Mouse (Mus musculus) brain, embryonic 14.5 days (tissue): ENCODE results near the gene Fkbpl. TPM values are rescaled to one million over a fixed set of nuclear protein-coding genes. Genes with fewer than 3 reads are reported as not detected.

ENCODE experiments used
- DNase-seq: peaks from one replicate; pipeline ENCODE4 v3.0.0-alpha.2; 2011; ENCODE audit warnings: low read depth
- CTCF ChIP-seq: fragments of 200-500 bp; IDR thresholded peaks from 2 replicates; pipeline ENCODE4 v1.5.1; 2012; ENCODE audit warnings: inconsistent platforms, mild to moderate bottlenecking, moderate library complexity, borderline replicate concordance; ENCODE audit not compliant: insufficient read depth, insufficient read length; ENCODE audit errors: extremely low read depth
- POLR2A ChIP-seq: fragments of 200-500 bp; IDR thresholded peaks from 2 replicates; pipeline ENCODE4 v1.6.1; 2012; ENCODE audit warnings: mild to moderate bottlenecking, inconsistent platforms, borderline replicate concordance; ENCODE audit not compliant: poor library complexity, insufficient read depth, insufficient read length, severe bottlenecking; ENCODE audit errors: extremely low read depth
- polyA plus RNA-seq: library from polyadenylated mRNA; depleted of rRNA; stranded (reverse); fragments of >200 nt; gene quantifications from 2 replicates; pipeline ENCODE4 v1.2.3, GENCODE M21; 2012

The Fkbpl gene
- polyA plus RNA-seq, 1 experiment, result 6.8 TPM

DNA sequence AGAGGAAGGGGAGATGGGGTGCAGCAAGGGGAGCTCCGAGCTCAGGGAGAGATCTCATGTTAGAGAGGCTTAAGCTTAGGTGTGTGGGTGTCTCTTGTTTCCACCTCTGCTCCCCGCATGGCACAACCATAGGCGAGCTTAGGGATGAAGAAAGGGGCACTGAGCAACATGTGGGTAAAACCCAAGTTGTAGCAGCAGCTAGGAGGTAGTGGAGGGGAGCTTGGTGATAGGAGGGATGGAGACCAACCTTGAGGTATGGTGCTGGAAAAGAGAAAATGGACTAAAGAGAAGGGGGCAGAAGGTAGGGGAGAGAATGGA is 15.3 kb downstream of the Fkbpl start:
- TF ChIP-seq CTCF, result no peak
- no peak for TF ChIP-seq POLR2A

GRCm38 (mm10) chr17:34660259-34660820 is 15.8 kb downstream of the Fkbpl start:
- no peak for TF ChIP-seq CTCF
- TF ChIP-seq POLR2A, result no peak
- no peak for DNase-seq

More for the DNA sequence above, 15.3 kb downstream of the Fkbpl start:
- DNase-seq, result no peak

GRCm38 (mm10) chr17:34661121-34661591 is 16.6 kb downstream of the Fkbpl start:
- DNase-seq, result no peak
- TF ChIP-seq POLR2A (no peak), CTCF (no peak)

DNA sequence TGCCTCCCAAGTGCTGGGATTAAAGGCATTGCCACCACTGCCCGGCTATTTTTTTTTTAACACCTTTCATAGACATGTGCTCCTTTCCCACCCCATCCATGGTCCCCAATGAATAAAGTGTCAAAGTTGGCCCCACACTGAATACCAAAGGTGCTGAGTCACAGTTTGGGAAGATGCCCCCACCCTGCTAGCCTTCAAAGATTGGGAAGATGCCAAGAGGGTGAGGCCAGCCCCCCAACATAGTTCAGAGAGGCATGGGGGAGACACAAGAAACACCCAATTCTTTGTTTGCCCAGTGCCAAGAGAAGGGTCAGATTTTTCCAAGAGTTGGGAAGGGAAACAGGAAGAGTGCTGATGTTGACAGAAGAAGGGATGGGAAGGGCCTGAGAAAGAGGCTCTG is 17.9 kb downstream of the Fkbpl start:
- TF ChIP-seq CTCF, result no peak
- TF ChIP-seq POLR2A, result no peak
- no peak for DNase-seq

- no peak for TF ChIP-seq CTCF
- TF ChIP-seq POLR2A, result no peak
- no peak for DNase-seq
Observed at GRCm38 (mm10) chr17:34662978-34663377, 18.4 kb downstream of the Fkbpl start.

- no peak for DNase-seq
- TF ChIP-seq CTCF (no peak), POLR2A (no peak)
Observed at GRCm38 (mm10) chr17:34663558-34663957, 19.0 kb downstream of the Fkbpl start.

- TF ChIP-seq POLR2A, result no peak
- no peak for TF ChIP-seq CTCF
- no peak for DNase-seq
Observed at GRCm38 (mm10) chr17:34664472-34664871, 19.9 kb downstream of the Fkbpl start.

- TF ChIP-seq POLR2A (no peak), CTCF (no peak)
- no peak for DNase-seq
Observed at GRCm38 (mm10) chr17:34670235-34670634, 25.7 kb downstream of the Fkbpl start, which contains the start of gene Tnxb. Gene Tnxb, plus strand, starts transcription at chr17:34670535.

DNA sequence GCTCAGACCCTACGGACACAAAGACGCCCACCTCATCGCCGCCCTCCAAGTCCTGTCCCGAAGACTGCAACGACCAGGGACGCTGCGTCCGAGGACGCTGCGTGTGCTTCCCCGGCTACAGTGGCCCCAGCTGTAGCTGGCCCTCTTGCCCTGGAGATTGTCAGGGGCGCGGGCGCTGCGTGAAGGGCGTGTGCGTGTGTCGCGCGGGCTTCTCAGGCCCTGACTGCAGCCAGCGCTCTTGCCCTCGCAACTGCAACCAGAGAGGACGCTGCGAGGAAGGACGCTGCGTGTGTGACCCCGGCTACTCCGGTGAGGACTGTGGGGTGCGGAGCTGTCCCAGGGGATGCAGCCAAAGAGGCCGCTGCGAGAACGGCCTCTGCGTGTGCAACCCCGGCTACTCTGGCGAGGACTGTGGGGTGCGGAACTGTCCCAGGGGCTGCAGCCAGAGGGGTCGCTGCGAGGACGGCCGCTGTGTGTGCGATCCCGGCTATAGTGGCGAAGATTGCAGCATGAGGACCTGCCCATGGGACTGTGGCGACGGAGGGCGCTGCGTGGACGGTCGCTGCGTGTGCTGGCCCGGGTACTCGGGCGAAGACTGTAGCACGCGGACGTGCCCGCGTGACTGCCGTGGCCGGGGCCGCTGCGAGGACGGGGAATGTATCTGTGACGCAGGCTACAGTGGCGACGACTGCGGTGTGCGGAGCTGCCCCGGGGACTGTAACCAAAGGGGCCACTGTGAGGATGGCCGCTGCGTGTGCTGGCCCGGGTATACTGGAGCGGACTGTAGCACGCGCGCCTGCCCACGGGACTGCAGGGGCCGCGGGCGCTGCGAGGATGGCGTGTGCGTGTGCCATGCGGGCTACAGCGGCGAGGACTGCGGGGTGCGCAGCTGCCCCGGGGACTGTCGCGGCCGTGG is 26.8 kb downstream of the Fkbpl start:
- DNase-seq, result no peak
- TF ChIP-seq POLR2A, result no peak
- no peak; the same call in 1 of the 2 replicates for TF ChIP-seq CTCF

DNA sequence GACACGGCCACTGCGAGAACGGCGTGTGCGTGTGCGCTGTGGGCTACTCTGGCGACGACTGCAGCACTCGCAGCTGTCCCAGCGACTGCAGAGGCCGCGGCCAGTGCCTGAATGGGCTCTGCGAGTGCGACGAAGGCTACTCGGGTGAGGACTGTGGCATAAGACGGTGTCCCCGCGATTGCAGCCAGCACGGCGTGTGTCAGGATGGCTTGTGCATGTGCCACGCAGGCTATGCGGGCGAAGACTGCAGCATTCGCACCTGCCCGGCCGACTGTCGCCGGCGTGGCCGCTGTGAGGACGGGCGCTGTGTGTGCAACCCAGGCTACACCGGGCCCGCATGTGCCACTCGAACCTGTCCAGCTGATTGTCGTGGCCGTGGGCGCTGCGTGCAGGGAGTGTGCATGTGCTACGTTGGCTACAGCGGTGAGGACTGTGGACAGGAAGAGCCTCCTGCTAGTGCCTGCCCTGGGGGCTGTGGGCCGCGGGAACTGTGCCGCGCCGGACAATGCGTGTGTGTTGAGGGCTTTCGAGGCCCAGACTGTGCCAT is 27.8 kb downstream of the Fkbpl start:
- TF ChIP-seq CTCF, result no peak
- TF ChIP-seq POLR2A, result no peak
- no peak for DNase-seq

DNA sequence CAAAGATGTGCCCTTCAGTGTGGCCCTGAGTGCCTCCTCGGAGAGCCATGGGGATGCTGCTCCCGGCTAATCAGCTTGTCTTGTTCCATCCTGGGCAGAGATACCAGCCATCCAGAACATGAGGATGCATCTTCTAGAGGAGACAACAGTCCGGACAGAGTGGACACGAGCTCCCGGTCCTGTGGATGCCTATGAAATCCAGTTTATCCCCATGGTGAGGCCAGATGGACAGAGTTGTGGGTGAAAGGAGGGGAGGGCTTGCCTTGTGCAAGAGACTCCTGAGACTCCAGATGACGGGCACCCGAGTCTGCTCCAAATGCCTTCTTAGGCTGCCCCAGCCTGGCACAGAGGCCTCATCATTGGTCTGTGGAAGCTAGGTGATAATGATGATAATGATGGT is 28.6 kb downstream of the Fkbpl start:
- no peak for DNase-seq
- TF ChIP-seq CTCF, result no peak
- no peak for TF ChIP-seq POLR2A

DNA sequence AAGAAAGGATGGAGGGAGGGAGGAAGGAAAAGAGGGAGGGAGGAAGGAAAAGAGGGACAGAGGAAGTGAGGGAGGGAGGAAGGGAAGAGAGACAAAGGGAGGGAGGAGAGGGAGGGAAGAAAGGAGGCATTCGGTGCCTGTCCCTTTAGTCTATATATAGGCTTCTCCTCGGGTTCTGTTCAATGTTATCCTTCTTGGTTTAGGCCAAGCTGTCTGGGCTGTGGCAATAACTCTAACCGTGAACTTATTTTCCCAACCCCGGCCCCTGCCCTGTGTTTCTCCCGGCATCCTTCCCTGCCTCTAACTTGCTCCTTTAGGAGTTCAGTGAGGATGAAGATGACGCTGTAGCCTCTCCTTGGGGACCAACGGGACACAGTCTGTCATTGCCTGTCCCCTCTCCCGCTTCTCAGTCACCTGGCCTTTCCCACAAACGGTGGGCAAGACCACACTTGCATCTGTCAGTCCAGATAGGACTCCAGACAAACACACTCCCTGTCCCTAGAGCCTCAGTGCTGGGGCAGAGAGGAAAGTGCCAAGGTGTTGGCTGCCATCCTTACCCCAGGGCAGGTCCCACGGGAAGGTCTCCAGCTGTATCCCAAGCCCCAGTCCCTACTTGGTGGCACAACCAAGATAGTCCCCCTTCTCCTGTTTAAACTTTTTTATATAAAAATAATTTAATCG is 30.1 kb downstream of the Fkbpl start:
- no peak for DNase-seq
- TF ChIP-seq CTCF (no peak), POLR2A (no peak)
